Mouse (Mus musculus) neural tube, embryonic 15.5 days (tissue): Measurements from ENCODE around the gene Gm10295. TPM values are rescaled to one million over a fixed set of nuclear protein-coding genes. Genes with fewer than 3 reads are reported as not detected.

ENCODE experiments used
- ATAC-seq: fragments of 200-750 bp; cut with Nextera tagmentation; 2 replicates; pipeline ENCODE4 v1.8.0; 2017; ENCODE audit warnings: mild to moderate bottlenecking, moderate TSS enrichment, moderate library complexity; ENCODE audit not compliant: low FRiP score
- H3K27ac ChIP-seq: fragments of 300-500 bp; sonication (generic); replicated peaks from 2 replicates; pipeline ENCODE4 v1.5.1; 2015; ENCODE audit warnings: mild to moderate bottlenecking, inconsistent platforms
- H3K27me3 ChIP-seq: fragments of 300-500 bp; sonication (generic); replicated peaks from 2 replicates; pipeline ENCODE4 v1.6.1; 2015; ENCODE audit warnings: inconsistent platforms
- H3K36me3 ChIP-seq: fragments of 300-500 bp; sonication (generic); 2 replicates; pipeline ENCODE4 v1.6.1; 2015; ENCODE audit warnings: inconsistent platforms
- H3K4me1 ChIP-seq: fragments of 300-500 bp; sonication (generic); 2 replicates; pipeline ENCODE4 v1.6.1; 2015; ENCODE audit warnings: inconsistent platforms
- H3K4me2 ChIP-seq: fragments of 300-500 bp; sonication (generic); 2 replicates; pipeline ENCODE4 v1.6.1; 2015; ENCODE audit warnings: inconsistent platforms, mild to moderate bottlenecking, moderate library complexity
- H3K4me3 ChIP-seq: fragments of 300-500 bp; sonication (generic); replicated peaks from 2 replicates; pipeline ENCODE4 v1.5.1; 2015; ENCODE audit warnings: mild to moderate bottlenecking, inconsistent platforms
- H3K9ac ChIP-seq: fragments of 300-500 bp; sonication (generic); replicated peaks from 2 replicates; pipeline ENCODE4 v1.6.1; 2015; ENCODE audit warnings: mild to moderate bottlenecking, inconsistent platforms
- H3K9me3 ChIP-seq: fragments of 300-500 bp; sonication (generic); replicated peaks from 2 replicates; pipeline ENCODE4 v1.6.1; 2016; ENCODE audit warnings: inconsistent platforms
- whole genome bisulfite sequencing: fragments of 180-500 bp; shearing (Covaris S2); methylation state at CpG from one replicate; pipeline ENCODE4 v1.1.7; 2015; ENCODE audit warnings: mixed read lengths; 5-methylcytosine and 5-hydroxymethylcytosine counted together
- polyA plus RNA-seq: library from polyadenylated mRNA; unstranded; fragments of >200 nt; fragmentation: Nextera tagmentation; extraction: Ambion mirVana; gene quantifications from 2 replicates; pipeline ENCODE4 v1.2.1, GENCODE M21; 2015

The Gm10295 gene
- polyA plus RNA-seq, 1 experiment from 2014 or later, result not detected

DNA sequence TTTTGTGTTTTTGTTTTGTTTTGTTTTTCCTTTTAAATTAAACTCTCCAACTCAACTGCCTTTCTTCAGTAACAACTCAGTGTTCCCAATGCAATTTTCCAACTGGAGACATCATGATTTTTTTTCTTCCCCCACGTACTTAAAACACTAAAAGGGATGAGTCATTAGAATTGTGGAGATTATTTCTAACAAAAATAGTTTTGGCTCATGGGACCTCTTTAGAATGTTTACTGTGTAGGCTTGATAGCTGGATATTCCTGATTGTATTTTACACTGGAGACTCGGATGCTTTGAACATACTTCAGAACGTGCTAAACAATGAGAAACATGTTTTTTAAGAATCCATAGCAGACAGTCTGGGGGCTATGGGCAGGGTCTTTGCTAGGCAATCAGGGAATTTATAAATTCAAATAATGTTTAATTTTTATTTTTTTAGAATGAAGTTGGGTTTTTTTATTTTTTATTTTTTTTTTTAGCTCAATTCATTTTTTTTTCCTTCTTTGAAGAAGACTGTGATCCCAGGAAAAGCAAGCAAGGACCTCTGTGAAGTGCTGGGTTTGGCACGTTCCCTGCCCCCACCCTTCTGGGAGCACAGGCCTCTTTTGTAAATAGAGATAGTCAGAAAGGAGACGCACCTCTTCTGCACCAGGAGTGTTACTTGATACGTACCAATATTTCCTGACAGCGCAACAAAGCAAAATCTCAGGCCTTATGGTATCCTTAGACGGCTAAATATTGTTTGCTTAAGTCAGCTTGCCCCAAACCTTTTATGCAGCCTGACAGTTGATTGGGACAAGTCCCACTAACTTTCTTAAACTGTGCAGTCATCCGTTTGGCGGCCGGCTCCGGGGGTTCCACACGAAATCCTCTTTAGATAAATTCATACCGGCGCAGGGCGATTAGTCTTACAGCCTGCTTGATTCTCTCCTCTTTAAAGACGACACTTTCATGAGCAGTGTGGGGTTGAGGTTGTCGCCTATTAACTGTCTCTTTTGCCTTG, 28.8 kb upstream of the Gm10295 start:
- no peak for ATAC-seq

DNA sequence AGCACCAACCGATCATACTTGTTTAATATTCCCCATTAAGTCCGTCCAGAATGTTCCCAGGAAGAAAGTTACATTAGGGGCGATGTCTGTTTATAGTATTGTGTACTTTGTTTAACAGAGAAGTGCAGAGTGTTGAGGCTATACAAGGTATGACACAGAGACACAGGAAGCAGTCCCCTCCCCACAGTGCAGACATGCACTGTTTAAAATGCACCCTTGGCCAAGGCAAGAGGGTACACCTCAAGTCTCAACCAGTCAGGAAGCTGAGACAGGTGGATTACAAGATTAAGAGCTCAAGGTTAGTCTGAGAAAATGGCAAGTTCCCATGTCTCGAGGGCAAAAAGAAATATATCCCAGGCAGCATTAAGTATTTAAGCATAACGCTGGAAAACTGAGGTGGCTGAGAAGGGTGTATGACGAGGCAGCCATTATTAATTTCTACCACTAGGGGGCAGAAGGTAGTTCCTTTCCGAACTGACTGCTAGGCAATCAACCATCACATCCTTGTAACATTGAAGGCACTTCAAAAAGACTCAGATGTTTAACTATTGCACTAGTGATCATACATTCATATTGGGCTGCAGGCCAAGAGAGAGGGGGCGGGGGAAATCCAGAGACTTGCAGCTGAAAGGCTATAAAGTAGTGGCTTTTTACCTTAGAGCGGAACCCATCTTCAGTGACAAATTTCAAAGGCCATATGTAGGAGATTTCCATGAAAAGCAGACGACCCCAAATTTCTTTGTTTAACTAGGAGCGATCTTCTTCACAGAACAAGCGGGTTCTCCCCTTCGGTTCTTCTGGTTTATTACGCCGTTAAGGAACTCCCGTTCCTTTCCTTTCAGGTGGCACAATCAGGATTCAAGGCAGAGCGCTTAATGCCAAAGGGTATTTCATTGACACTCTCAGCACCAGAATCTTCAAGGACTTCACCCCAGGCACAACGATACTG, 27.8 kb upstream of the Gm10295 start:
- WGBS, result 43% methylated on average over 18 of the region's 18 CpGs
- Histone ChIP-seq H3K27me3 (0 out of 2 replicates have a peak, but pooled peaks cover 3% of the 10 kb centered on the region), H3K36me3 (no peaks in the 10 kb centered on the region), H3K9ac (no peak overlapping the region), H3K4me1 (peaks cover 17% of the 10 kb centered on the region), H3K4me2 (no peak overlapping the region), H3K9me3 (no peaks in the 10 kb centered on the region), H3K27ac (no peak overlapping the region), H3K4me3 (no peak overlapping the region)
- no peak for ATAC-seq

More for the DNA sequence above, 28.8 kb upstream of the Gm10295 start:
- no peak overlapping the region for H3K4me2 ChIP-seq
- no peak overlapping the region for H3K4me3 ChIP-seq
- H3K27me3 ChIP-seq, result 0 out of 2 replicates have a peak, but pooled peaks cover 3% of the 10 kb centered on the region
- WGBS, result 19% methylated on average over 18 of the region's 18 CpGs
- no peak overlapping the region for H3K27ac ChIP-seq
- H3K9ac ChIP-seq, result no peak overlapping the region
- peaks cover 25% of the 10 kb centered on the region for H3K4me1 ChIP-seq
- no peaks in the 10 kb centered on the region for H3K36me3 ChIP-seq
- H3K9me3 ChIP-seq, result no peaks in the 10 kb centered on the region

GRCm38 (mm10) chr7:71377983-71378382, 26.7 kb upstream of the Gm10295 start:
- Histone ChIP-seq H3K27me3 (0 out of 2 replicates have a peak, but pooled peaks cover 3% of the 10 kb centered on the region), H3K9ac (no peak overlapping the region), H3K36me3 (no peaks in the 10 kb centered on the region), H3K4me1 (peaks cover 6% of the 10 kb centered on the region), H3K4me3 (no peak overlapping the region), H3K9me3 (no peaks in the 10 kb centered on the region), H3K27ac (no peak overlapping the region), H3K4me2 (no peak overlapping the region)
- WGBS, result 78% methylated on average over 6 of the region's 6 CpGs
- no peak for ATAC-seq

GRCm38 (mm10) chr7:71374059-71374458, 22.8 kb upstream of the Gm10295 start:
- no peak for ATAC-seq
- no peak overlapping the region for H3K27ac ChIP-seq
- H3K4me2 ChIP-seq, result no peak overlapping the region
- H3K36me3 ChIP-seq, result no peaks in the 10 kb centered on the region
- no peaks in the 10 kb centered on the region for H3K9me3 ChIP-seq
- 35% methylated on average over 5 of the region's 5 CpGs for WGBS
- H3K4me1 ChIP-seq, result no peaks in the 10 kb centered on the region
- no peaks in the 10 kb centered on the region; the same call in 1 of the 2 replicates for H3K27me3 ChIP-seq
- no peak overlapping the region for H3K4me3 ChIP-seq
- no peak overlapping the region for H3K9ac ChIP-seq

- H3K27ac ChIP-seq, result no peak overlapping the region
- no peak overlapping the region for H3K9ac ChIP-seq
- H3K4me3 ChIP-seq, result no peak overlapping the region
- ATAC-seq, result no peak
- 12% methylated on average over 2 of the region's 2 CpGs for WGBS
- H3K4me1 ChIP-seq, result no peaks in the 10 kb centered on the region
- no peaks in the 10 kb centered on the region for H3K9me3 ChIP-seq
- H3K36me3 ChIP-seq, result no peaks in the 10 kb centered on the region
- no peaks in the 10 kb centered on the region; the same call in 1 of the 2 replicates for H3K27me3 ChIP-seq
- no peak overlapping the region for H3K4me2 ChIP-seq
Measured at GRCm38 (mm10) chr7:71371916-71372315, 20.6 kb upstream of the Gm10295 start.

GRCm38 (mm10) chr7:71370746-71371145, 19.5 kb upstream of the Gm10295 start:
- no peak overlapping the region for H3K4me3 ChIP-seq
- H3K4me2 ChIP-seq, result no peak overlapping the region
- 67% methylated on average over 2 of the region's 2 CpGs for WGBS
- H3K4me1 ChIP-seq, result no peaks in the 10 kb centered on the region
- ATAC-seq, result no peak
- peaks cover 2% of the 10 kb centered on the region for H3K27me3 ChIP-seq
- no peak overlapping the region for H3K9ac ChIP-seq
- no peaks in the 10 kb centered on the region for H3K36me3 ChIP-seq
- no peak overlapping the region for H3K27ac ChIP-seq
- H3K9me3 ChIP-seq, result no peaks in the 10 kb centered on the region

- Histone ChIP-seq H3K27me3 (peaks cover 2% of the 10 kb centered on the region), H3K4me3 (no peak overlapping the region), H3K4me1 (no peaks in the 10 kb centered on the region), H3K9ac (no peak overlapping the region), H3K36me3 (no peaks in the 10 kb centered on the region), H3K27ac (no peak overlapping the region), H3K4me2 (no peak overlapping the region), H3K9me3 (no peaks in the 10 kb centered on the region)
- 93% methylated on average over 3 of the region's 3 CpGs for WGBS
- ATAC-seq, result no peak
Measured at GRCm38 (mm10) chr7:71370128-71370527, 18.8 kb upstream of the Gm10295 start.

DNA sequence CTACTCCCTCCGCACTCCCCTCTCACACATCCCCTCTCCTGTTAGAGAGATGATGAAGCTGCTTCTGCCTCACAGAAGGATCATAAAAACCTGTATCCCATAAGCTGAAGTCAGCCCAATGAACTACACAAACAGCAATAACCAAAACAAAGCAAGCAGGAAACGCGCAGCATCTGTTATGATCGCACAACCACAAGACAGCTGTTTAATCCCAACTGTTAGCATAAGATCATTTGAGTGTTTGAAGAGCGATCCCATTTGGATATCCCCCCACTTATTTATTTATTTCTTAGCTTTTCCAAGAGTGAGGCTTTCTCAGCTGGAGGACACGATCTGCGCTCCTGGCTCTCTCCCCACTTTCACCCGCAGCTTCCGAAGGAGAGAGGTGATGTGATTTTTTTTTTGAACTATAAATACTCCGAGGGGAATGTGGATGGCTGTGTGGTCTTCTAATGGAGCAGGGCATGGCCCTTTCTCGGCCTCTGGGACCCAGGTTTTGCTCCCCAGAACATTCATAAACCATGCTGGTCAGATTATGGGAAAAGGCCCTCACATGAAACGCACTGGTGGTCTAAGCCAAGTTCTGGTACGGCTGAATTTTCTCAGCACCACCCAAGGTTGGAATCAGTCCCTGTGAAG, 17.4 kb upstream of the Gm10295 start:
- Histone ChIP-seq H3K9me3 (no peaks in the 10 kb centered on the region), H3K4me2 (no peak overlapping the region), H3K27me3 (peaks cover 2% of the 10 kb centered on the region), H3K27ac (no peak overlapping the region), H3K36me3 (no peaks in the 10 kb centered on the region), H3K4me1 (no peaks in the 10 kb centered on the region), H3K4me3 (no peak overlapping the region), H3K9ac (no peak overlapping the region)
- ATAC-seq, result no peak
- WGBS, result 82% methylated on average over 13 of the region's 13 CpGs

DNA sequence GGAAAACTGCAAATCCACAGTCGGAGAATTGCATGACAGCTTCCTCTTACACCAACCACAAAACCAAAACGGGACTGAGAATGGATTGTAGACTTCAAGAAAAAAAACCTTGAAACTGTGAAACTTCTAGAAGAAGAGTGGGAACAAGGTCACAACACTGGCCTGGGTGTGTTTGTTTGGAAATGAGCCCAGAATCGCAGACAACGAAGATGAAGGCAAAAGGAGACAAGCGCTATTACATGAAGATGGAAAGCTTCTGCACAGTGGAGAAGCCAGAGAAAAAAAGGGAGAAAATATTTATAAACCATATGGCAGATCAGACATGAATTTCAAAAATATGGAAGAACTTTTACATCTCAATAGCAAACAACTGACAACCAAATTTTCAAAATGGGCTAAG, 4.3 kb upstream of the Gm10295 start:
- ATAC-seq, result no peak
- Histone ChIP-seq H3K27me3 (no peaks in the 10 kb centered on the region), H3K36me3 (no peaks in the 10 kb centered on the region), H3K9me3 (no peaks in the 10 kb centered on the region), H3K4me1 (peaks cover 11% of the 10 kb centered on the region), H3K9ac (no peak overlapping the region), H3K27ac (no peak overlapping the region), H3K4me2 (no peak overlapping the region), H3K4me3 (no peak overlapping the region)
- 79% methylated on average over 5 of the region's 5 CpGs for WGBS

- WGBS, result 69% methylated on average over 9 of the region's 9 CpGs
- Histone ChIP-seq H3K4me2 (no peak overlapping the region), H3K27ac (no peak overlapping the region), H3K9ac (no peak overlapping the region), H3K9me3 (no peaks in the 10 kb centered on the region), H3K4me1 (peaks cover 10% of the 10 kb centered on the region), H3K4me3 (no peak overlapping the region), H3K36me3 (no peaks in the 10 kb centered on the region), H3K27me3 (no peaks in the 10 kb centered on the region)
- ATAC-seq, result no peak
Measured at GRCm38 (mm10) chr7:71348922-71349321, 2.4 kb downstream of the Gm10295 start.

DNA sequence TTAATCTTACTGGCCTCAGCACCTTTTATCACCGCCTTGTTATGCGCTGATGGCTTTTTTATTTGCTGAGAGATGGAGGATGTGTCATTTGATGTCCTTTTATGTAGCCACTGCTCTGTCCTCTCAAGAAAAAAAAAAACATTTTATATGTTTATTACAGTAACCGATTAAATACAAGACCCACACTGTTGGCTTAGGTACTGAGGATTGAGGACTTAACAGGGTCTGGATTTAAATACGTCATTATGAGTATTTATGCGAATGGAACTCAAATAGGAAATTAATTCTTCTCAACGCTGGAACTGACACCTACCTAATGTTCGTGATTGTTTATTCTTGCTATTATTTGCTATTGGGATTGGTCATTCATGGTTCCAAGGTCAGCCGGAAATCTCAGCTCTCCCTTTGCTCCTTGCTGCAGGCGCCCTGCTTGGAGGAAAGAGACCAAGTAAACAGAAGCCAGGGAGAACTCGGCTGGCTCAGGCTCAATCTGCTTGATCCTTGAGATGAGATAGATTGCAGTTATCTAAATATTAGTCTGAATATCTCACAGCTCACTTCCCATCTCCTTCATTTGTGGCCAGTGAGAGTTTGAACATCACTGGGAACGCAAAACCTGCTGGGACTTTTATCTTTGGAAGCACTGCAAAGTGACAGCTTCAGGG, 26.2 kb downstream of the Gm10295 start:
- Histone ChIP-seq H3K36me3 (no peaks in the 10 kb centered on the region), H3K4me2 (no peak overlapping the region), H3K4me3 (no peak overlapping the region), H3K27me3 (no peaks in the 10 kb centered on the region), H3K9me3 (no peaks in the 10 kb centered on the region), H3K4me1 (no peaks in the 10 kb centered on the region), H3K27ac (no peak overlapping the region), H3K9ac (no peak overlapping the region)
- WGBS, result 74% methylated on average over 11 of the region's 11 CpGs
- no peak for ATAC-seq
